Mouse (Mus musculus) cerebral cortex, adult 2 months (tissue): Measurements from ENCODE around the gene Sfi1.

Experiments
- WGBS: fragments of 180-500 bp; shearing (Covaris S2); methylation state at CpG from one replicate; pipeline ENCODE4 v1.1.7; 2018; 5-methylcytosine and 5-hydroxymethylcytosine counted together

The Sfi1 gene

DNA sequence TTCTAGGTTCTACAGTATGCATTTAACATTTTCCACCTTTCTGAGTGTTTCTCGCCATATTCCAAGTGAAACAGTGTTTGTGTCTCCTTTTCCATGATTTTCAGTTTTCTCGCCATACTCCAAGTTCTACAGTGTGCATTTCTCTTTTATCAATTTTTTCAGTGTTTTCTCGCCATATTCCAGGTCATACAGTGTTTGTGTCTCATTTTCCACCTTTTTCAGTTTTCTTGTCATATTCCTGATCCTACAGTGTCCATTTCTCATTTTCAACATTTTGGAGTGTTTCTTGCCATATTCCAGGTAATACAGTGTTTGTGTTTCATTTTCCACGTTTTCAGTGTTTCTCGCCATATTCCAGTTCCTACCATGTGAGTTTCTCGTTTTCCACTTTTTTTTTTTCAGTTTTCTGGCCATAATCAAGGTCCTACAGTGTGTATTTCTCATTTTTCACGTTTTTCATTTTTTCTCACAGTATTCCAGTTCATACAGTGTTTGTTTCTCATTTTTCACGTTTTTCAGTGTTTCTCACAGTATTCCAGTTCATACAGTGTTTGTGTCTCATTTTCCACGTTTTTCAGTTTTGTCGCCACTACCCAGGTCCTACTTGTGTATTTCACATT is 91.3 kb downstream of the Sfi1 start:
- 72% methylated on average over 10 of the region's 10 CpGs for WGBS

DNA sequence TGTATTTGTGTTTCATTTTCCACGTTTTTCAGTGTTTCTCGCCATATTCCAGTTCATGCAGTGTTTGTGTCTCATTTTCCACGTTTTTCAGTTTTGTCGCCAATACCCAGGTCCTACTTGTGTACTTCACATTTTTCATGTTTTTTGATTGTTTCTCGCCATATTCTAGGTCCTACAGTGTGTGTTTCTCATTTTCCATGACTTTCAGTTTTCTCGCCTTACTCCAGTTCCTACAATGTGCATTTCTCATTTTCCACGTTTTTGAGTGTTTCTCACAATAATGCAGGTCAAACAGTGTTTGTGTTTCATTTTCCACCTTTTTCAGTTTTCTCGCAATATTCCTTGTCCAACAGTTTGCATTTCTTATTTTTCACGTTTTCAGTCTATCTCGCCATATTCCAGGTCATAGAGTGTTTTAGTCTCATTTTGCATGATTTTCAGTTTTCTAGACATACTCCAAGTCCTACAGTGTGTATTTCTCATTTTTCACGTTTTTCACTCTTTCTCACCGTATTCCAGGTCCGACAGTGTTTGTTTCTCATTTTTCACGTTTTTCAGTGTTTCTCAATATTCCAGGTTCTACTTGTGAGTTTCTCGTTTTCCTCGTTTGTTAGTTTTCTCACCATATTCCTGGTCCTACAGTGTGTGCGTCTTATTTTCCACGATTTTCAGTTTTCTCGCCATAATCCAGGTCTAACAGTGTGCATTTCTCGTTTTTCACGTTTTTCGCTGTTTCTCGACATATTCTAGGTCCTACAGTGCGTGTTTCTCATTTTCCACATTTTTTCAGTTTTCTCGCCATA is 92.0 kb downstream of the Sfi1 start:
- WGBS, result 77% methylated on average over 25 of the region's 25 CpGs

DNA sequence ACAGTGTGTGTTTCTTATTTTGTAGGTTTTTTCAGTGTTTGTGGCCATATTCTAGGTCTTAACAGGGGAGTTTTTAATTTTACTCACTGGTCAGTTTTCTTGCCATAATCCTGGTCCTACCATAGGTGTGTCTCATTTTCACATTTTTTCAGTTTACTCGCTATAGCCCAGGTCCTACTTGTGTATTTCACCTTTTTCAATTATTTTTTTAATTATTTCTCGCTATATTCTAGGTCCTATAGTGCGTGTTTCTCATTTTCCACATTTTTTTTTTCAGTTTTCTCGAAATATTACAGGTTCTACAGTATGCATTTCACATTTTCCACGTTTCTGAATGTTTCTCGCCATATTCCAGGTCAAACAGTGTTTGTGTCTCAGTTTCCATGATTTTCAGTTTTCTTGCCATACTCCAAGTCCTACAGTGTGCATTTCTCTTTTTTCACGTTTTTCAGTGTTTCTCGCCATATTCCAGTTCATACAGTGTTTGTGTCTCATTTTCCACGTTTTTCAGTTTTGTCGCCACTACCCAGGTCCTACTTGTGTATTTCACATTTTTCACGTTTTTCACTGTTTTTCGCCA is 93.1 kb downstream of the Sfi1 start:
- WGBS, result 77% methylated on average over 12 of the region's 12 CpGs
